Mouse (Mus musculus): Measurements from ENCODE around the gene Gm17720. TPM values are rescaled to one million over a fixed set of nuclear protein-coding genes. Genes with fewer than 3 reads are reported as not detected.
A peak's percentile ranks its signal among the peaks of the same experiment; 100 is the strongest.

Gm17720 gene
- polyA plus RNA-seq, 1 experiment from 2014 or later, result not detected

GRCm38 (mm10) chr8:110079282-110080221 lies 23.0 kb downstream of the Gm17720 start, which contains the start of gene Zfp612:
Zfp612 (plus strand) TSS chr8:110079746.
- Histone ChIP-seq H3K9me3 (no peaks in the 10 kb centered on the region), H3K4me3 (peak within 1 kb of the TSS; percentile 83), H3K27ac (replicated peaks) (peak within 1 kb of the TSS; percentile 80), H3K27me3 (replicated peaks; ENCODE audit: low read depth, poor library complexity, severe bottlenecking) (no peaks in the 10 kb centered on the region; the same call in 1 of the 2 replicates), H3K36me3 (replicated peaks) (peaks cover 17% of the 10 kb centered on the region), H3K4me1 (peaks cover 19% of the 10 kb centered on the region)
- 8% methylated on average over 54 of the region's 54 CpGs for WGBS
- peak; percentile 81 for DNase-seq (ENCODE audit: low spot score)

GRCm38 (mm10) chr8:110074496-110074895 lies 28.1 kb downstream of the Gm17720 start:
- Histone ChIP-seq H3K27ac (replicated peaks) (no peak overlapping the region), H3K36me3 (replicated peaks) (no peaks in the 10 kb centered on the region), H3K4me1 (peaks cover 4% of the 10 kb centered on the region), H3K27me3 (replicated peaks; ENCODE audit: low read depth, poor library complexity, severe bottlenecking) (no peaks in the 10 kb centered on the region; the same call in 1 of the 2 replicates), H3K4me3 (no peak overlapping the region), H3K9me3 (no peaks in the 10 kb centered on the region)
- WGBS, result 83% methylated on average over 8 of the region's 8 CpGs
- no peak for DNase-seq (ENCODE audit: low spot score)

GRCm38 (mm10) chr8:110071600-110071999 lies 31.0 kb downstream of the Gm17720 start:
- no peaks in the 10 kb centered on the region for H3K36me3 ChIP-seq (replicated peaks)
- WGBS, result 14% methylated on average over 9 of the region's 9 CpGs
- no peaks in the 10 kb centered on the region for H3K27me3 ChIP-seq (replicated peaks; ENCODE audit: low read depth, poor library complexity, severe bottlenecking)
- H3K4me1 ChIP-seq, result no peaks in the 10 kb centered on the region
- no peak overlapping the region for H3K27ac ChIP-seq (replicated peaks)
- H3K4me3 ChIP-seq, result no peak overlapping the region
- H3K9me3 ChIP-seq, result peaks cover 3% of the 10 kb centered on the region; the same call in 1 of the 2 replicates
- peak; percentile 74 for DNase-seq (ENCODE audit: low spot score)

- Histone ChIP-seq H3K27me3 (replicated peaks; ENCODE audit: low read depth, poor library complexity, severe bottlenecking) (no peaks in the 10 kb centered on the region), H3K36me3 (replicated peaks) (no peaks in the 10 kb centered on the region), H3K4me3 (no peak overlapping the region), H3K9me3 (peaks cover 3% of the 10 kb centered on the region; the same call in 1 of the 2 replicates), H3K4me1 (no peaks in the 10 kb centered on the region), H3K27ac (replicated peaks) (no peak overlapping the region)
- DNase-seq (ENCODE audit: low spot score), result no peak
- 90% methylated on average over 4 of the region's 4 CpGs for WGBS
Observed at GRCm38 (mm10) chr8:110069706-110070105, 32.8 kb downstream of the Gm17720 start.

- no peak overlapping the region for H3K27ac ChIP-seq (replicated peaks)
Observed at GRCm38 (mm10) chr8:110065676-110066075, 36.9 kb downstream of the Gm17720 start.

GRCm38 (mm10) chr8:110064606-110065365 lies 37.8 kb downstream of the Gm17720 start:
- Histone ChIP-seq H3K4me1 (peaks cover 4% of the 10 kb centered on the region; the same call in 1 of the 2 replicates), H3K27ac (replicated peaks) (no peak overlapping the region), H3K9me3 (peaks cover 3% of the 10 kb centered on the region; the same call in 1 of the 2 replicates), H3K36me3 (replicated peaks) (no peaks in the 10 kb centered on the region), H3K4me3 (no peak overlapping the region), H3K27me3 (replicated peaks; ENCODE audit: low read depth, poor library complexity, severe bottlenecking) (no peaks in the 10 kb centered on the region)
- 94% methylated on average over 18 of the region's 18 CpGs for whole genome bisulfite sequencing
- DNase-seq (ENCODE audit: low spot score), result no peak

More at GRCm38 (mm10) chr8:110065676-110066075, 36.9 kb downstream of the Gm17720 start:
- Histone ChIP-seq H3K4me3 (no peak overlapping the region), H3K9me3 (peaks cover 3% of the 10 kb centered on the region; the same call in 1 of the 2 replicates), H3K36me3 (replicated peaks) (no peaks in the 10 kb centered on the region), H3K4me1 (peaks cover 4% of the 10 kb centered on the region; the same call in 1 of the 2 replicates), H3K27me3 (replicated peaks; ENCODE audit: low read depth, poor library complexity, severe bottlenecking) (no peaks in the 10 kb centered on the region)
- no peak for DNase-seq (ENCODE audit: low spot score)
- 92% methylated on average over 4 of the region's 4 CpGs for WGBS

- no peaks in the 10 kb centered on the region for H3K27me3 ChIP-seq (replicated peaks; ENCODE audit: low read depth, poor library complexity, severe bottlenecking)
- H3K4me3 ChIP-seq, result no peak overlapping the region
- H3K9me3 ChIP-seq, result peaks cover 3% of the 10 kb centered on the region; the same call in 1 of the 2 replicates
- 83% methylated on average over 9 of the region's 9 CpGs for WGBS
- no peak for DNase-seq (ENCODE audit: low spot score)
- peaks cover 4% of the 10 kb centered on the region; the same call in 1 of the 2 replicates for H3K4me1 ChIP-seq
- no peak overlapping the region for H3K27ac ChIP-seq (replicated peaks)
- no peaks in the 10 kb centered on the region for H3K36me3 ChIP-seq (replicated peaks)
Observed at GRCm38 (mm10) chr8:110064161-110064560, 38.4 kb downstream of the Gm17720 start.

- DNase-seq (ENCODE audit: low spot score), result no peak
- H3K27ac ChIP-seq (replicated peaks), result no peak overlapping the region
- H3K4me3 ChIP-seq, result no peak overlapping the region
- H3K36me3 ChIP-seq (replicated peaks), result no peaks in the 10 kb centered on the region
- 91% methylated on average over 8 of the region's 8 CpGs for WGBS
- H3K9me3 ChIP-seq, result no peaks in the 10 kb centered on the region
- 0 out of 2 replicates have a peak, but pooled peaks cover 3% of the 10 kb centered on the region for H3K27me3 ChIP-seq (replicated peaks; ENCODE audit: low read depth, poor library complexity, severe bottlenecking)
- peaks cover 4% of the 10 kb centered on the region; the same call in 1 of the 2 replicates for H3K4me1 ChIP-seq
Observed at GRCm38 (mm10) chr8:110058207-110058606, 44.3 kb downstream of the Gm17720 start.

GRCm38 (mm10) chr8:110051208-110051607 lies 51.3 kb downstream of the Gm17720 start:
- Histone ChIP-seq H3K27me3 (replicated peaks; ENCODE audit: low read depth, poor library complexity, severe bottlenecking) (no peaks in the 10 kb centered on the region), H3K4me1 (no peaks in the 10 kb centered on the region), H3K36me3 (replicated peaks) (no peaks in the 10 kb centered on the region), H3K27ac (replicated peaks) (no peak overlapping the region), H3K4me3 (no peak overlapping the region), H3K9me3 (no peaks in the 10 kb centered on the region)
- no peak for DNase-seq (ENCODE audit: low spot score)
- WGBS, result 85% methylated on average over 6 of the region's 6 CpGs

GRCm38 (mm10) chr8:110040509-110040908 lies 62.0 kb downstream of the Gm17720 start:
- 79% methylated on average over 4 of the region's 4 CpGs for WGBS
- DNase-seq (ENCODE audit: low spot score), result no peak
- no peak overlapping the region for H3K4me3 ChIP-seq
- H3K27me3 ChIP-seq (replicated peaks; ENCODE audit: low read depth, poor library complexity, severe bottlenecking), result no peaks in the 10 kb centered on the region
- no peaks in the 10 kb centered on the region for H3K36me3 ChIP-seq (replicated peaks)
- peaks cover 7% of the 10 kb centered on the region for H3K4me1 ChIP-seq
- no peaks in the 10 kb centered on the region for H3K9me3 ChIP-seq
- no peak overlapping the region for H3K27ac ChIP-seq (replicated peaks)

GRCm38 (mm10) chr8:110039659-110040058 lies 62.9 kb downstream of the Gm17720 start, which contains the start of gene Chst4:
Chst4 (minus strand) TSS chr8:110039740.
- Histone ChIP-seq H3K4me1 (peaks cover 8% of the 10 kb centered on the region), H3K4me3 (no peak within 1 kb of the TSS), H3K9me3 (no peaks in the 10 kb centered on the region), H3K27me3 (replicated peaks; ENCODE audit: low read depth, poor library complexity, severe bottlenecking) (no peaks in the 10 kb centered on the region), H3K27ac (replicated peaks) (no peak within 1 kb of the TSS), H3K36me3 (replicated peaks) (no peaks in the 10 kb centered on the region)
- WGBS, result 76% methylated on average over 5 of the region's 5 CpGs
- DNase-seq (ENCODE audit: low spot score), result no peak

GRCm38 (mm10) chr8:110039216-110039615 lies 63.3 kb downstream of the Gm17720 start:
- no peaks in the 10 kb centered on the region for H3K36me3 ChIP-seq (replicated peaks)
- 24% methylated on average over 7 of the region's 7 CpGs for WGBS
- H3K4me1 ChIP-seq, result peaks cover 12% of the 10 kb centered on the region
- H3K27me3 ChIP-seq (replicated peaks; ENCODE audit: low read depth, poor library complexity, severe bottlenecking), result no peaks in the 10 kb centered on the region
- H3K9me3 ChIP-seq, result no peaks in the 10 kb centered on the region
- H3K4me3 ChIP-seq, result no peak overlapping the region
- no peak for DNase-seq (ENCODE audit: low spot score)
- H3K27ac ChIP-seq (replicated peaks), result no peak overlapping the region

Measured in embryonic facial prominence, embryonic 10.5 days (tissue).